Mouse (Mus musculus) MEL (cell line): Measurements from ENCODE around the gene Fam129c.

ENCODE experiments used
- CTCF ChIP-seq, 3 experiments: IDR thresholded peaks in 2 of 3; conservative IDR thresholded peaks in 1 of 3; 2 replicates each; pipeline ENCODE4 v1.5.1; 2011 to 2012; ENCODE audit warnings: low read length in 3 of 3, low read depth in 2 of 3, mild to moderate bottlenecking in 2 of 3, improper control_type of control experiment in 1 of 3, inconsistent platforms in 1 of 3, mixed read lengths in 1 of 3, moderate library complexity in 1 of 3; ENCODE audit not compliant: control insufficient read depth in 1 of 3, insufficient read depth in 1 of 3, poor library complexity in 1 of 3, severe bottlenecking in 1 of 3
- EP300 ChIP-seq, 2 experiments: IDR thresholded peaks; 2 replicates each; pipeline ENCODE4 v1.6.1; 2011; ENCODE audit warnings: improper control_type of control experiment in 2 of 2, low read length in 2 of 2, low read depth in 1 of 2, mild to moderate bottlenecking in 1 of 2
- HCFC1 ChIP-seq: IDR thresholded peaks from 2 replicates; pipeline ENCODE4 v1.6.1; 2012; ENCODE audit warnings: low read depth, mild to moderate bottlenecking, inconsistent platforms, low read length, improper control_type of control experiment, moderate library complexity
- MAFK ChIP-seq: IDR thresholded peaks from 2 replicates; pipeline ENCODE4 v1.6.1; 2011; ENCODE audit warnings: low read depth, mild to moderate bottlenecking, low read length, improper control_type of control experiment, borderline replicate concordance
- MAZ ChIP-seq: IDR thresholded peaks from 2 replicates; pipeline ENCODE4 v1.6.1; 2012; ENCODE audit warnings: low read depth, mild to moderate bottlenecking, inconsistent platforms, low read length, improper control_type of control experiment
- MYC ChIP-seq: IDR thresholded peaks from 2 replicates; pipeline ENCODE4 v1.6.1; 2011; ENCODE audit warnings: low read depth, mild to moderate bottlenecking, low read length, improper control_type of control experiment, moderate library complexity
- POLR2A ChIP-seq, 2 experiments: IDR thresholded peaks; 2 replicates each; pipeline ENCODE4 v1.6.1; 2011 to 2012; ENCODE audit warnings: low read length in 2 of 2, mild to moderate bottlenecking in 2 of 2, control low read depth in 1 of 2, improper control_type of control experiment in 1 of 2, low read depth in 1 of 2, moderate library complexity in 1 of 2; ENCODE audit not compliant: control insufficient read depth in 1 of 2, insufficient read depth in 1 of 2, poor library complexity in 1 of 2
- RAD21 ChIP-seq: IDR thresholded peaks from 2 replicates; pipeline ENCODE4 v1.6.1; 2011; ENCODE audit warnings: mild to moderate bottlenecking, low read depth, low read length, improper control_type of control experiment
- SMC3 ChIP-seq: IDR thresholded peaks from 2 replicates; pipeline ENCODE4 v1.6.1; 2011; ENCODE audit warnings: low read depth, low read length, improper control_type of control experiment
- TCF12 ChIP-seq: IDR thresholded peaks from 2 replicates; pipeline ENCODE4 v1.6.1; 2014; ENCODE audit warnings: low read depth, mild to moderate bottlenecking, inconsistent platforms, low read length, improper control_type of control experiment, moderate library complexity
- USF1 ChIP-seq: IDR thresholded peaks from 2 replicates; pipeline ENCODE4 v1.6.1; 2014; ENCODE audit warnings: low read depth, mild to moderate bottlenecking, inconsistent platforms, low read length, improper control_type of control experiment, moderate library complexity
- ZC3H11A ChIP-seq: IDR thresholded peaks from 2 replicates; pipeline ENCODE4 v1.6.1; 2012; ENCODE audit warnings: low read depth, mild to moderate bottlenecking, inconsistent platforms, low read length, improper control_type of control experiment

DNA sequence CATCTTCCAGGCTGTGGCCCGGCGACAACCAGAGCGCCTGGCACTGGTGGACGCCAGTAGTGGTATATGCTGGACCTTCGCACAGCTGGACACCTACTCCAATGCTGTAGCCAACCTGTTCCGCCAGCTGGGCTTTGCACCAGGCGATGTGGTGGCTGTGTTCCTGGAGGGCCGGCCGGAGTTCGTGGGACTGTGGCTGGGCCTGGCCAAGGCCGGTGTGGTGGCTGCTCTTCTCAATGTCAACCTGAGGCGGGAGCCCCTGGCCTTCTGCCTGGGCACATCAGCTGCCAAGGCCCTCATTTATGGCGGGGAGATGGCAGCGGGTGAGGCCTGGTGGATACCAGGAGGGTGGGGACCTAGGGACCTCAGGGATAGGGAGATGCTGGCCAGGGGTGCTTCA lies 18.0 kb upstream of the Fam129c start:
- no peak for TF ChIP-seq EP300 (IDR thresholded peaks at IDR 0.05; ENCODE audit: low read depth in 1 of 2, low read length in 2 of 2)
- TF ChIP-seq HCFC1: no peak
- no peak for TF ChIP-seq CTCF (IDR thresholded peaks at IDR 0.05 in 2 of 3, conservative IDR thresholded peaks at IDR 0.05 in 1 of 3; ENCODE audit: control insufficient read depth in 1 of 3, insufficient read depth in 1 of 3, low read depth in 2 of 3, low read length in 3 of 3, poor library complexity in 1 of 3, severe bottlenecking in 1 of 3)
- no peak for TF ChIP-seq MYC
- TF ChIP-seq MAZ: no peak
- no peak for TF ChIP-seq SMC3
- no peak for TF ChIP-seq RAD21
- no peak for TF ChIP-seq POLR2A (IDR thresholded peaks at IDR 0.05; ENCODE audit: control insufficient read depth in 1 of 2, insufficient read depth in 1 of 2, low read depth in 1 of 2, low read length in 2 of 2, poor library complexity in 1 of 2)
- TF ChIP-seq USF1: no peak
- no peak for TF ChIP-seq TCF12
- TF ChIP-seq ZC3H11A: no peak
- TF ChIP-seq MAFK: no peak
